Mouse (Mus musculus): ENCODE measurements at regions not wholly inside any gene's neighbourhood (a gene's known extent, or its start where the extent isn't known, plus 50 kb on each side); places are given as distances from the start of the nearest gene placed in this dataset.

DNA sequence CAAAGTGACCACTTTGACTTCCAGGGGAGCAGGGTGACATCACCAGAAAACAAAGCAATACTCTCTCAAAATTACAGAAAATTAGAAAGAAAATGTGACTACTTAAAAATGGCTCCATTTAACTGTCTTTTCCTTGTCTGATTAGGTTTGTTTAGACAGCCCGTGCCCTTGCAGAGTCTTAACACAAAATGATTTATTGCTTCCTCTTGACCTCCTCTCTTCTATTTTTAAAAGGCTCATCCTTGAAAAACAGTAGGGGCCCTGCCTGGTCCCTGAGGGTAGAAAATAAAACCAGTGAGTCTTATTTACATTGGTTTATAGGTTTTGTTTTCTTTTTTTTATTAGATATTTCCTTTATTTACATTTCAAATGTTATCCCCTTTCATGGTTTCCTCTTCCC is 196.8 kb upstream of the Pcsk5 start:
- TF ChIP-seq CTCF (IDR thresholded peaks at IDR 0.05), result no peak
- TF ChIP-seq EP300 (IDR thresholded peaks at IDR 0.05), result no peak

Data from lung, postnatal 0 days (tissue).